Mouse (Mus musculus) thymus, adult 2 months (tissue): Measurements from ENCODE around the gene Fbn1.

Experiments
- CTCF ChIP-seq: fragments of 200-500 bp; IDR thresholded peaks from 2 replicates; pipeline ENCODE4 v1.5.1; 2012; ENCODE audit warnings: mild to moderate bottlenecking, control low read depth, low read length, moderate library complexity, borderline replicate concordance; ENCODE audit not compliant: control insufficient read depth, poor library complexity, insufficient read depth; ENCODE audit errors: extremely low read depth
- POLR2A ChIP-seq: fragments of 200-500 bp; IDR thresholded peaks from 2 replicates; pipeline ENCODE4 v1.6.1; 2012; ENCODE audit warnings: mild to moderate bottlenecking, low read length, control low read depth, moderate library complexity; ENCODE audit not compliant: control insufficient read depth, poor library complexity, insufficient read depth; ENCODE audit errors: extremely low read depth

GRCm38 (mm10) chr2:125285777-125286176, 222.0 kb downstream of the Fbn1 start:
- no peak for TF ChIP-seq CTCF
- TF ChIP-seq POLR2A = no peak
